Mouse (Mus musculus) liver, embryonic 14.5 days (tissue): Measurements from ENCODE around the gene Itgae.

ENCODE experiments used
- CTCF ChIP-seq: IDR thresholded peaks from 2 replicates; pipeline ENCODE4 v1.5.1; 2016; ENCODE audit warnings: antibody characterized with exemption, low read depth, control low read depth
- EP300 ChIP-seq: IDR thresholded peaks from 2 replicates; pipeline ENCODE4 v1.6.1; 2016; ENCODE audit warnings: antibody characterized with exemption, low read depth

DNA sequence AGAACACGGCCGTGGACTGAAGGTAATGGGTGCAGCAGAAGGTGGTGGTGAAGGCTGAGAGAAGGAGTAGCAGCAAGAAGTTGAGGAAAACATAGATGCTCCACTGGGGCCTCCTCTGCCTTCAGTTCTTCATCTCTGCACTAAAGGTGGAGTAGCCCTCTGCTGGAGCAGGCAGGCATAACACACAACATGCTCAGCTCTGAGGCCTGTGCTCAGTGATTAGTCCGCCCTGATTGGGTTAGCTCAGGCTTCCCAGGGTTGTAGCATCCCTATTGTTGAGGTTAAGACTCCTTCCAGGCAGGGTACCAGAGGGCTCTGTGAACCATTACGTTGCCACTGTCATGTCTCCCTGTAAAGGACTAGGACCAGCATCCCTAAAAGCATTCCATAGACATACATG, 78.8 kb downstream of the Itgae start:
- TF ChIP-seq CTCF (peak; percentile 87), EP300 (no peak)
